Mouse (Mus musculus) limb, embryonic 14.5 days (tissue): ENCODE measurements around the gene Sycn. TPM values are rescaled to one million over a fixed set of nuclear protein-coding genes. Genes with fewer than 3 reads are reported as not detected.

ENCODE experiments used
- ATAC-seq: fragments of 200-750 bp; cut with Nextera tagmentation; 2 replicates; pipeline ENCODE4 v1.8.0; 2017; ENCODE audit warnings: low read depth, moderate number of reproducible peaks, moderate TSS enrichment; ENCODE audit not compliant: low FRiP score
- DNase-seq: peaks from one replicate; pipeline ENCODE4 v3.0.0-alpha.2; 2015; ENCODE audit warnings: low spot score
- H3K27ac ChIP-seq: fragments of 300-500 bp; sonication (generic); replicated peaks from 2 replicates; pipeline ENCODE4 v1.5.1; 2014; ENCODE audit warnings: low read depth, mild to moderate bottlenecking, low read length, moderate library complexity, mixed read lengths
- H3K27me3 ChIP-seq: fragments of 300-500 bp; sonication (generic); 2 replicates; pipeline ENCODE4 v1.6.1; 2014; ENCODE audit warnings: low read length, mixed read lengths; ENCODE audit not compliant: control insufficient read depth, insufficient read depth
- H3K36me3 ChIP-seq: fragments of 300-500 bp; sonication (generic); 2 replicates; pipeline ENCODE4 v1.6.1; 2014; ENCODE audit warnings: mild to moderate bottlenecking, low read length, moderate library complexity, mixed read lengths; ENCODE audit not compliant: control insufficient read depth, insufficient read depth
- H3K4me1 ChIP-seq: fragments of 300-500 bp; sonication (generic); 2 replicates; pipeline ENCODE4 v1.6.1; 2014; ENCODE audit warnings: antibody characterized with exemption, low read length, mixed read lengths; ENCODE audit not compliant: control insufficient read depth, insufficient read depth
- H3K4me2 ChIP-seq: fragments of 300-500 bp; sonication (generic); replicated peaks from 2 replicates; pipeline ENCODE4 v1.6.1; 2014; ENCODE audit warnings: low read depth, mild to moderate bottlenecking, low read length, moderate library complexity; ENCODE audit not compliant: severe bottlenecking
- H3K4me3 ChIP-seq: fragments of 300-500 bp; sonication (generic); replicated peaks from 2 replicates; pipeline ENCODE4 v1.5.1; 2014; ENCODE audit warnings: low read length
- H3K9ac ChIP-seq: fragments of 300-500 bp; sonication (generic); 2 replicates; pipeline ENCODE4 v1.6.1; 2014; ENCODE audit warnings: mild to moderate bottlenecking, low read depth, low read length, moderate library complexity; ENCODE audit not compliant: severe bottlenecking
- H3K9me3 ChIP-seq: fragments of 300-500 bp; sonication (generic); 2 replicates; pipeline ENCODE4 v1.6.1; 2016; ENCODE audit warnings: low read length; ENCODE audit not compliant: control insufficient read depth
- POLR2A ChIP-seq: fragments of 200-500 bp; IDR thresholded peaks from 2 replicates; pipeline ENCODE4 v1.8.0; 2012; ENCODE audit warnings: inconsistent platforms, mild to moderate bottlenecking, moderate library complexity, borderline replicate concordance; ENCODE audit not compliant: insufficient read depth, insufficient read length; ENCODE audit errors: extremely low read depth
- WGBS: fragments of 180-500 bp; shearing (Covaris S2); extraction: QIAGEN DNeasy Blood & Tissue Kit; methylation state at CpG from one replicate; pipeline ENCODE4 v1.1.7; 2014; 5-methylcytosine and 5-hydroxymethylcytosine counted together
- microRNA-seq: library from miRNA; unstranded; fragments of <30 nt; microRNA quantifications from one replicate; pipeline ENCODE4, GENCODE M21; 2016
- polyA plus RNA-seq, 2 experiments: library from polyadenylated mRNA; depleted of rRNA in 1 of 2; stranded (reverse) in 1 of 2; unstranded in 1 of 2; fragments of >200 nt; fragmentation: Nextera tagmentation in 1 of 2; extraction: Ambion mirVana in 1 of 2; gene quantifications; 2 replicates each; pipeline versions ENCODE4 v1.2.1 to v1.2.3; 2012 to 2014

Sycn gene
- polyA plus RNA-seq, 2 experiments = 0.14 TPM; not detected in 1

GRCm38 (mm10) chr7:28585001-28585400 lies 44.3 kb downstream of the Sycn start:
- H3K27ac ChIP-seq = no peak overlapping the region
- no peak overlapping the region for H3K9ac ChIP-seq
- no peaks in the 10 kb centered on the region for H3K9me3 ChIP-seq
- no peak overlapping the region for H3K4me2 ChIP-seq
- H3K4me1 ChIP-seq = peaks cover 28% of the 10 kb centered on the region
- no peak for TF ChIP-seq POLR2A
- no peak overlapping the region for H3K4me3 ChIP-seq
- DNase-seq (no peak), ATAC-seq (no peak)
- no peaks in the 10 kb centered on the region for H3K27me3 ChIP-seq
- no peaks in the 10 kb centered on the region for H3K36me3 ChIP-seq
- WGBS = 70% methylated on average over 6 of the region's 6 CpGs

DNA sequence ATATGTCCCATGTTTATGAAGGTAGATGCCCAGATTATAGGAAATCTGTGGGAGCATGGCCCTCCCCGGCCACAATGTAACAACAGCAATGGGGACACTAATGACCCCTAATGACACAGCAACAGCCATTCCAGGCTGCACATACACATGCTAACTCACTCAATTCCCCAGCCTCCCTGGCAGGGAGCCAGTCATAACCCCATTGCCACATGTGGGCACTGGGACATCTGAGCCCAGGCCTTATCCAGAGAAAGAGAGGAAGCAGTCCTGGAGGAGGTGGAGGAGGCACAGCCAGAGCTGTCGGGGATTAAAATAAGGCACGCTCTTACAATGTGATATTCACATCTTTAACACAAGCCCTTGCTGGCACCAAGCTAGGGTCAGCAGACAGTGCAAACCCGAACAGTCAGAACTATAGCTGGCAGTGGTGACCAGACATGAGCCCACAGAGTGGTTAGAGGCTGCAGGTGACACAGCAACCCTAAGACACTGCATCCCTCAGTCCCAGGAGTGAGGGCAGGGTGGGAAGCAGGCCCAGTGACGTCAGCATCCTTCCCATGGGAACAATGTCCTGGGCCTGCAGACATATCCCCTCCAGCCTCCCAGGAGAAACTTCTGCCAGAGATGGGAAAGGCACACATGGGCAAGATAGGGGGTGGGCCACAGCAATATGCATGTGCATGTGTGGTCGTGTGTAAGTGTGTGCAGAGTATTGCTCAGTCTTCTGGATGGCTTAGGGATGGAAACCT lies 46.2 kb downstream of the Sycn start:
- DNase-seq (peak; percentile 26), ATAC-seq (no peak)
- H3K4me3 ChIP-seq = no peak overlapping the region
- H3K9ac ChIP-seq = peak overlapping the region; percentile 1
- no peaks in the 10 kb centered on the region for H3K36me3 ChIP-seq
- no peaks in the 10 kb centered on the region for H3K27me3 ChIP-seq
- WGBS = 44% methylated on average over 6 of the region's 6 CpGs
- H3K9me3 ChIP-seq = no peaks in the 10 kb centered on the region
- H3K4me2 ChIP-seq = no peak overlapping the region
- H3K4me1 ChIP-seq = peaks cover 30% of the 10 kb centered on the region
- H3K27ac ChIP-seq = peak overlapping the region; percentile 48; the same call in 1 of the 2 replicates
- no peak for TF ChIP-seq POLR2A

DNA sequence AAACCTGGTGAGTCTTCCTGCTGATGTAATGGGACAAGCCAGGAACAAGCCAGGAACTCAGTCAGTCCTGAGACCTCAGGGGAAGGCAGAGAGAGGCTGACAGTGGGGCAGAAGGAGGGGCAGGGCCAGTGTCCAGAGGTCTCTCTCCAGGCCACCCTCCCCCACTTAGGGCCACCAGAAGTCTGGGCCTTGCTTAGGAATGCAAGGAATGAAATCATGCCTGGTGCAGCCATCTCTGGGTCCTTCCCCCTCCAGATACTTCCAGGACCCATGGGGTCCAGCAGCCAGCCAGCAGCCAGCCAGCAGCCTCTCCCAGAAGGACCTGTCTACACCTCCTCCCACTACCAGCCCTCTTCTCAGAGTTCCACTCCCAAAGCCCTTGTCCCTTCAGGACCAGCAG lies 47.0 kb downstream of the Sycn start:
- Histone ChIP-seq H3K27ac (no peak overlapping the region), H3K4me1 (peaks cover 30% of the 10 kb centered on the region), H3K27me3 (no peaks in the 10 kb centered on the region), H3K9ac (peak overlapping the region; percentile 34), H3K36me3 (0 out of 2 replicates have a peak, but pooled peaks cover 2% of the 10 kb centered on the region), H3K9me3 (no peaks in the 10 kb centered on the region), H3K4me3 (no peak overlapping the region), H3K4me2 (no peak overlapping the region)
- DNase-seq (no peak), ATAC-seq (0 out of 2 replicates have a peak, but pooled peaks have one; percentile 23)
- no peak for TF ChIP-seq POLR2A

Small RNAs within 50 kb of the gene (microRNA-seq; reads per million reads assigned to microRNA genes)
- 1.1 reads per million for gene Mir7049

Other genes starting within 250 kb of the Sycn start
- gene Selenov, start 249.7 kb upstream of the Sycn start, polyA plus RNA-seq (2012; rRNA removed) = 0.55 and 0.74 TPM in 2 replicates
- gene Selenov, start 249.7 kb upstream of the Sycn start, polyA plus RNA-seq (2014; fragmentation: Nextera tagmentation; extraction: Ambion mirVana) = 0.34 TPM in 1 of 2 replicates, not detected in the other
- gene Dll3, start 238.6 kb upstream of the Sycn start, polyA plus RNA-seq (2012; rRNA removed) = 0.85 and 0.92 TPM in 2 replicates
- 0.83 and 0.84 TPM in 2 replicates for gene Dll3, start 238.6 kb upstream of the Sycn start, polyA plus RNA-seq (2014; fragmentation: Nextera tagmentation; extraction: Ambion mirVana)
- gene Timm50, start 228.8 kb upstream of the Sycn start, polyA plus RNA-seq (2012; rRNA removed) = 98.1 and 119 TPM in 2 replicates
- 138 TPM in 2 replicates for gene Timm50, start 228.8 kb upstream of the Sycn start, polyA plus RNA-seq (2014; fragmentation: Nextera tagmentation; extraction: Ambion mirVana)
- gene Supt5, start 202.1 kb upstream of the Sycn start, polyA plus RNA-seq (2012; rRNA removed) = 116 and 127 TPM in 2 replicates
- gene Supt5, start 202.1 kb upstream of the Sycn start, polyA plus RNA-seq (2014; fragmentation: Nextera tagmentation; extraction: Ambion mirVana) = 76.2 and 84.4 TPM in 2 replicates
- 1,848 and 2,127 TPM in 2 replicates for gene Rps16, start 190.2 kb upstream of the Sycn start, polyA plus RNA-seq (2012; rRNA removed)
- 1,280 and 1,345 TPM in 2 replicates for gene Rps16, start 190.2 kb upstream of the Sycn start, polyA plus RNA-seq (2014; fragmentation: Nextera tagmentation; extraction: Ambion mirVana)
- gene Plekhg2, start 168.3 kb upstream of the Sycn start, polyA plus RNA-seq (2012; rRNA removed) = 67.3 and 87.8 TPM in 2 replicates
- 59.0 and 69.1 TPM in 2 replicates for gene Plekhg2, start 168.3 kb upstream of the Sycn start, polyA plus RNA-seq (2014; fragmentation: Nextera tagmentation; extraction: Ambion mirVana)
- gene Zfp36, start 160.6 kb upstream of the Sycn start, polyA plus RNA-seq (2012; rRNA removed) = 12.3 and 19.0 TPM in 2 replicates
- gene Zfp36, start 160.6 kb upstream of the Sycn start, polyA plus RNA-seq (2014; fragmentation: Nextera tagmentation; extraction: Ambion mirVana) = 16.0 TPM in 2 replicates
- gene Med29, start 148.2 kb upstream of the Sycn start, polyA plus RNA-seq (2012; rRNA removed) = 47.5 and 61.6 TPM in 2 replicates
- 46.6 and 49.9 TPM in 2 replicates for gene Med29, start 148.2 kb upstream of the Sycn start, polyA plus RNA-seq (2014; fragmentation: Nextera tagmentation; extraction: Ambion mirVana)
- gene Paf1, start 147.9 kb upstream of the Sycn start, polyA plus RNA-seq (2012; rRNA removed) = 97.8 and 102 TPM in 2 replicates
- gene Paf1, start 147.9 kb upstream of the Sycn start, polyA plus RNA-seq (2014; fragmentation: Nextera tagmentation; extraction: Ambion mirVana) = 54.2 and 63.1 TPM in 2 replicates
- gene Gmfg, start 103.4 kb upstream of the Sycn start, polyA plus RNA-seq (2012; rRNA removed) = 7.0 and 12.7 TPM in 2 replicates
- 15.7 and 19.4 TPM in 2 replicates for gene Gmfg, start 103.4 kb upstream of the Sycn start, polyA plus RNA-seq (2014; fragmentation: Nextera tagmentation; extraction: Ambion mirVana)
- gene Lrfn1, start 88.9 kb upstream of the Sycn start, polyA plus RNA-seq (2012; rRNA removed) = 18.7 and 31.8 TPM in 2 replicates
- 5.9 and 7.6 TPM in 2 replicates for gene Lrfn1, start 88.9 kb upstream of the Sycn start, polyA plus RNA-seq (2014; fragmentation: Nextera tagmentation; extraction: Ambion mirVana)
- not detected in 2 replicates for gene Ifnl2, start 30.4 kb upstream of the Sycn start, polyA plus RNA-seq (2012; rRNA removed)
- not detected in 2 replicates for gene Ifnl2, start 30.4 kb upstream of the Sycn start, polyA plus RNA-seq (2014; fragmentation: Nextera tagmentation; extraction: Ambion mirVana)
- gene Ifnl3, start 18.0 kb upstream of the Sycn start, polyA plus RNA-seq (2012; rRNA removed) = not detected in 2 replicates
- gene Ifnl3, start 18.0 kb upstream of the Sycn start, polyA plus RNA-seq (2014; fragmentation: Nextera tagmentation; extraction: Ambion mirVana) = not detected in 2 replicates
- gene Nccrp1, start 6.4 kb downstream of the Sycn start, polyA plus RNA-seq (2012; rRNA removed) = not detected in 2 replicates
- gene Nccrp1, start 6.4 kb downstream of the Sycn start, polyA plus RNA-seq (2014; fragmentation: Nextera tagmentation; extraction: Ambion mirVana) = not detected in 2 replicates
- gene Samd4b, start 57.3 kb downstream of the Sycn start, polyA plus RNA-seq (2012; rRNA removed) = 82.0 and 129 TPM in 2 replicates
- gene Samd4b, start 57.3 kb downstream of the Sycn start, polyA plus RNA-seq (2014; fragmentation: Nextera tagmentation; extraction: Ambion mirVana) = 33.0 and 35.1 TPM in 2 replicates
- 27.6 and 29.6 TPM in 2 replicates for gene Pak4, start 57.3 kb downstream of the Sycn start, polyA plus RNA-seq (2012; rRNA removed)
- 21.3 and 26.3 TPM in 2 replicates for gene Pak4, start 57.3 kb downstream of the Sycn start, polyA plus RNA-seq (2014; fragmentation: Nextera tagmentation; extraction: Ambion mirVana)
- gene Acp7, start 90.4 kb downstream of the Sycn start, polyA plus RNA-seq (2012; rRNA removed) = 0.08 and 0.54 TPM in 2 replicates
- 0.10 TPM in 1 of 2 replicates, not detected in the other for gene Acp7, start 90.4 kb downstream of the Sycn start, polyA plus RNA-seq (2014; fragmentation: Nextera tagmentation; extraction: Ambion mirVana)
- gene Fbxo27, start 152.0 kb downstream of the Sycn start, polyA plus RNA-seq (2012; rRNA removed) = 19.5 and 24.0 TPM in 2 replicates
- gene Fbxo27, start 152.0 kb downstream of the Sycn start, polyA plus RNA-seq (2014; fragmentation: Nextera tagmentation; extraction: Ambion mirVana) = 7.4 and 9.0 TPM in 2 replicates
- gene Fbxo17, start 175.9 kb downstream of the Sycn start, polyA plus RNA-seq (2012; rRNA removed) = 34.8 and 43.3 TPM in 2 replicates
- 25.6 and 29.0 TPM in 2 replicates for gene Fbxo17, start 175.9 kb downstream of the Sycn start, polyA plus RNA-seq (2014; fragmentation: Nextera tagmentation; extraction: Ambion mirVana)
- gene Mrps12, start 200.9 kb downstream of the Sycn start, polyA plus RNA-seq (2012; rRNA removed) = 82.6 and 92.6 TPM in 2 replicates
- 134 and 135 TPM in 2 replicates for gene Mrps12, start 200.9 kb downstream of the Sycn start, polyA plus RNA-seq (2014; fragmentation: Nextera tagmentation; extraction: Ambion mirVana)
- gene Sars2, start 201.1 kb downstream of the Sycn start, polyA plus RNA-seq (2012; rRNA removed) = 32.6 and 38.1 TPM in 2 replicates
- 22.0 and 22.3 TPM in 2 replicates for gene Sars2, start 201.1 kb downstream of the Sycn start, polyA plus RNA-seq (2014; fragmentation: Nextera tagmentation; extraction: Ambion mirVana)
- gene Ccer2, start 215.3 kb downstream of the Sycn start, polyA plus RNA-seq (2012; rRNA removed) = 0.06 and 0.24 TPM in 2 replicates
- 0.54 TPM in 1 of 2 replicates, not detected in the other for gene Ccer2, start 215.3 kb downstream of the Sycn start, polyA plus RNA-seq (2014; fragmentation: Nextera tagmentation; extraction: Ambion mirVana)
- gene Sirt2, start 225.8 kb downstream of the Sycn start, polyA plus RNA-seq (2012; rRNA removed) = 107 and 113 TPM in 2 replicates
- 73.7 and 89.3 TPM in 2 replicates for gene Sirt2, start 225.8 kb downstream of the Sycn start, polyA plus RNA-seq (2014; fragmentation: Nextera tagmentation; extraction: Ambion mirVana)
- gene Nfkbib, start 226.6 kb downstream of the Sycn start, polyA plus RNA-seq (2012; rRNA removed) = 27.4 and 31.0 TPM in 2 replicates
- 37.4 and 41.9 TPM in 2 replicates for gene Nfkbib, start 226.6 kb downstream of the Sycn start, polyA plus RNA-seq (2014; fragmentation: Nextera tagmentation; extraction: Ambion mirVana)
- gene Rinl, start 248.1 kb downstream of the Sycn start, polyA plus RNA-seq (2012; rRNA removed) = 2.3 and 2.5 TPM in 2 replicates
- gene Rinl, start 248.1 kb downstream of the Sycn start, polyA plus RNA-seq (2014; fragmentation: Nextera tagmentation; extraction: Ambion mirVana) = 2.6 and 2.8 TPM in 2 replicates